23 mouse cellular contexts compared by ENCODE assay signal in the genomic region with DNA sequence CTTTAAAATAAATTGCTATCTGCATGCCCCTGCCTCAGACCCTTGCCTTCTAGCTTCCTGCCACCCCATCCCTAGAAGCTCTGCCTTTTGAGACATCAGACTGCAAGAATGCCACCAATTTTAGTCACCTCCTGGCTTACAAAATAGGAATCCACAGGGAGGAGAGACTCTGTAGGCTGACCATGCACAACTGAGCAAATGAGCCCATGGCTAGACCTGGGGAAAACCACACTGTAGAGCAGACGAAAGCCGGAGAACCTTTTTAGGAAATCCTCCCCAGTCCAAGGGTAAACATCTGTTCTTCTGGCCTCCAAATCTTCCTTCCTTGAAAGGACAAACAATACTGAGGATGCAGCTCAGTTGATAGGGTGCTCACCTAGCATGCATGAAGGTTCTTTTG.
DNase-seq lines count a peak whose midpoint lies in the region; ATAC-seq lines count a peak whose summit lies in the region.
"Had no signal": no experiment of that assay in that cellular context is flagged by ENCODE, and none has a peak within 500 bp of the region (broad histone marks: within the 10 kb centered on the region; RNA-seq: fewer than 3 reads in every experiment).

No protein-coding gene starts in this region.

- no peaks in the 10 kb centered on the region for H3K27me3 ChIP-seq in midbrain, embryonic 11.5 days (ENCODE audit: control insufficient read depth, insufficient read depth, low read length)
- H3K27me3 ChIP-seq in midbrain, embryonic 15.5 days (replicated peaks), result no peaks in the 10 kb centered on the region
- H3K27me3 ChIP-seq: CH12.LX, Patski had no signal

- intact Hi-C loops in heart, postnatal 36 days (cut with DNase I), result no loop called here

- no peak overlapping the region for H3K4me2 ChIP-seq in midbrain, embryonic 11.5 days
- no peak overlapping the region for H3K4me2 ChIP-seq in midbrain, embryonic 15.5 days

- no peak overlapping the region for H3K27ac ChIP-seq in midbrain, embryonic 11.5 days (ENCODE audit: low read depth, low read length)
- H3K27ac ChIP-seq in midbrain, embryonic 15.5 days, result no peak overlapping the region

- H3K9ac ChIP-seq in midbrain, embryonic 11.5 days (ENCODE audit: low read length), result no peak overlapping the region
- no peak overlapping the region for H3K9ac ChIP-seq in midbrain, embryonic 15.5 days

- peak; percentile 60 for ATAC-seq in frontal cortex, adult (ENCODE audit: low TSS enrichment)
- ATAC-seq in midbrain, embryonic 11.5 days (ENCODE audit: low FRiP score), result no peak
- no peak for ATAC-seq in midbrain, embryonic 15.5 days (replicated peaks)
- ATAC-seq: activated CD4-positive, CD25-positive, alpha-beta regulatory T cell, adult 4 months; CD4-positive, CD25-positive, alpha-beta regulatory T cell, adult 4 months; Patski had no signal

- H3K4me1 ChIP-seq in midbrain, embryonic 11.5 days (ENCODE audit: control insufficient read depth, insufficient read depth, low read length), result no peaks in the 10 kb centered on the region
- no peaks in the 10 kb centered on the region for H3K4me1 ChIP-seq in midbrain, embryonic 15.5 days

- 62% methylated on average over 2 of the region's 2 CpGs for WGBS in midbrain, embryonic 11.5 days
- WGBS in midbrain, embryonic 15.5 days, result 79% methylated on average over 2 of the region's 2 CpGs

- H3K36me3 ChIP-seq in midbrain, embryonic 11.5 days (ENCODE audit: control insufficient read depth, insufficient read depth, low read length), result no peaks in the 10 kb centered on the region
- H3K36me3 ChIP-seq in midbrain, embryonic 15.5 days (replicated peaks), result no peaks in the 10 kb centered on the region
- H3K36me3 ChIP-seq: G1E had no signal

- H3K9me3 ChIP-seq in midbrain, embryonic 11.5 days (ENCODE audit: control insufficient read depth, low read length), result no peaks in the 10 kb centered on the region
- no peaks in the 10 kb centered on the region for H3K9me3 ChIP-seq in midbrain, embryonic 15.5 days

- no peak for DNase-seq in frontal cortex, postnatal 25 days (ENCODE audit: low spot score in 2 of 2)
- peak; percentile 18 for DNase-seq in heart, adult 11 months
- no peak for DNase-seq in heart, postnatal 36 days
- DNase-seq in midbrain, embryonic 11.5 days (ENCODE audit: low spot score, missing footprints), result peak; percentile 47
- peak; percentile 55 for DNase-seq in brain, adult 2 months (ENCODE audit: low read depth, low spot score)
- DNase-seq in retina, embryonic 14.5 days (ENCODE audit: low spot score), result no peak
- DNase-seq: adrenal gland, adult 2 months; adrenal gland, adult 8-10 months; adrenal gland, postnatal 10 days; adrenal gland, postnatal 14 days; adrenal gland, postnatal 25 days; adrenal gland, postnatal 36 days; B cell, adult 2 months; cerebellum, adult 11 months; cerebellum, adult 11-12 months; cerebellum, adult 18-20 months had no signal

- H3K4me3 ChIP-seq in midbrain, embryonic 11.5 days (ENCODE audit: low read depth, low read length), result no peak overlapping the region
- no peak overlapping the region for H3K4me3 ChIP-seq in midbrain, embryonic 15.5 days

Comparison
In these comparisons a context has a peak if more than half of its experiments do, and no peak if none do; other contexts are left out.
1. DNase-seq: peak in heart, adult 11 months (single experiment), midbrain, embryonic 11.5 days (single experiment) and brain, adult 2 months (single experiment); none in frontal cortex, postnatal 25 days (0 of 2), heart, postnatal 36 days (0 of 2) and retina, embryonic 14.5 days (single experiment).